Comparison of ENCODE assay signal across 8 mouse cellular contexts in genomic region chr7:44866276-44867009, GRCm38 (mm10). TPM values are rescaled to one million over a fixed set of nuclear protein-coding genes. Genes with fewer than 3 reads are reported as not detected.
DNase-seq lines count a peak whose midpoint lies in the region; ATAC-seq lines count a peak whose summit lies in the region.

No protein-coding gene starts in this region.

- WGBS in forebrain, embryonic 13.5 days, result 59% methylated on average over 15 of the region's 15 CpGs
- WGBS in limb, embryonic 13.5 days, result 58% methylated on average over 15 of the region's 15 CpGs
- 75% methylated on average over 15 of the region's 15 CpGs for WGBS in midbrain, embryonic 11.5 days

- H3K4me3 ChIP-seq in forebrain, embryonic 13.5 days, result peak overlapping the region; percentile 95
- peak overlapping the region; percentile 87 for H3K4me3 ChIP-seq in limb, embryonic 13.5 days
- H3K4me3 ChIP-seq in midbrain, embryonic 11.5 days (ENCODE audit: low read depth, low read length), result no peak overlapping the region

- peak overlapping the region; percentile 51 for H3K9ac ChIP-seq in forebrain, embryonic 13.5 days
- peak overlapping the region; percentile 53 for H3K9ac ChIP-seq in limb, embryonic 13.5 days
- no peak overlapping the region for H3K9ac ChIP-seq in midbrain, embryonic 11.5 days (ENCODE audit: low read length)

- H3K27ac ChIP-seq in forebrain, embryonic 13.5 days, result peak overlapping the region; percentile 31
- H3K27ac ChIP-seq in limb, embryonic 13.5 days, result peak overlapping the region; percentile 48
- H3K27ac ChIP-seq in midbrain, embryonic 11.5 days (ENCODE audit: low read depth, low read length), result no peak overlapping the region

- no peaks in the 10 kb centered on the region for H3K9me3 ChIP-seq in forebrain, embryonic 13.5 days (replicated peaks)
- H3K9me3 ChIP-seq in limb, embryonic 13.5 days, result no peaks in the 10 kb centered on the region
- no peaks in the 10 kb centered on the region for H3K9me3 ChIP-seq in midbrain, embryonic 11.5 days (ENCODE audit: control insufficient read depth, low read length)

- no peaks in the 10 kb centered on the region for H3K27me3 ChIP-seq in forebrain, embryonic 13.5 days
- H3K27me3 ChIP-seq in limb, embryonic 13.5 days, result no peaks in the 10 kb centered on the region
- H3K27me3 ChIP-seq in midbrain, embryonic 11.5 days (ENCODE audit: control insufficient read depth, insufficient read depth, low read length), result no peaks in the 10 kb centered on the region

- no peak for ATAC-seq in forebrain, embryonic 13.5 days
- ATAC-seq in limb, embryonic 13.5 days (ENCODE audit: low FRiP score, low read depth), result no peak
- ATAC-seq in midbrain, embryonic 11.5 days (ENCODE audit: low FRiP score), result no peak
- ATAC-seq in CD4-positive, CD25-positive, alpha-beta regulatory T cell, adult 4 months, result no peak

- H3K36me3 ChIP-seq in forebrain, embryonic 13.5 days (ENCODE audit: poor library complexity, severe bottlenecking), result peaks cover 56% of the 10 kb centered on the region
- H3K36me3 ChIP-seq in limb, embryonic 13.5 days, result peaks cover 64% of the 10 kb centered on the region
- peaks cover 26% of the 10 kb centered on the region for H3K36me3 ChIP-seq in midbrain, embryonic 11.5 days (ENCODE audit: control insufficient read depth, insufficient read depth, low read length)

- H3K4me2 ChIP-seq in forebrain, embryonic 13.5 days, result peak overlapping the region; percentile 94
- H3K4me2 ChIP-seq in limb, embryonic 13.5 days (replicated peaks), result peak overlapping the region; percentile 99
- H3K4me2 ChIP-seq in midbrain, embryonic 11.5 days, result no peak overlapping the region

- DNase-seq in ovary, adult 18-20 months (ENCODE audit: low spot score), result peak; percentile 80
- DNase-seq in ovary, postnatal 10 days (ENCODE audit: low spot score), result no peak
- peak; percentile 82 for DNase-seq in heart, postnatal 4 days
- DNase-seq in midbrain, embryonic 11.5 days (ENCODE audit: low spot score, missing footprints), result peak; percentile 78
- DNase-seq in embryo, embryonic 11 days, result no peak

- H3K4me1 ChIP-seq in forebrain, embryonic 13.5 days, result peaks cover 59% of the 10 kb centered on the region
- H3K4me1 ChIP-seq in limb, embryonic 13.5 days, result peaks cover 50% of the 10 kb centered on the region
- H3K4me1 ChIP-seq in midbrain, embryonic 11.5 days (ENCODE audit: control insufficient read depth, insufficient read depth, low read length), result peaks cover 28% of the 10 kb centered on the region

RNA-seq across cellular contexts. Expression of gene Ptov1, which starts 3.1 kb away (rescaled TPM):
- polyA plus RNA-seq in forebrain, embryonic 13.5 days (2015; fragmentation: Nextera tagmentation; extraction: Ambion mirVana), result 558 and 574 TPM in 2 replicates
- total RNA-seq in heart, postnatal 4 days (2021), result 100 to 1,000 TPM; 237 to 248 TPM
- polyA plus RNA-seq in limb, embryonic 13.5 days (2015; fragmentation: Nextera tagmentation; extraction: Ambion mirVana), result 502 and 514 TPM in 2 replicates
- 316 and 350 TPM in 2 replicates for polyA plus RNA-seq in midbrain, embryonic 11.5 days (2014; fragmentation: Nextera tagmentation; extraction: Ambion mirVana)
- 1 to 10 TPM; 1.1 to 3.9 TPM for polyA plus RNA-seq in CD4-positive, CD25-positive, alpha-beta regulatory T cell, adult 4 months (2017; shearing (Covaris generic))

RNA-seq across cellular contexts. Expression of gene Pnkp, which starts 9.5 kb away (rescaled TPM):
- 34.9 and 38.1 TPM in 2 replicates for polyA plus RNA-seq in forebrain, embryonic 13.5 days (2015; fragmentation: Nextera tagmentation; extraction: Ambion mirVana)
- 10 to 100 TPM; 19.6 to 19.9 TPM for total RNA-seq in heart, postnatal 4 days (2021)
- 33.1 and 33.9 TPM in 2 replicates for polyA plus RNA-seq in limb, embryonic 13.5 days (2015; fragmentation: Nextera tagmentation; extraction: Ambion mirVana)
- 26.1 and 28.6 TPM in 2 replicates for polyA plus RNA-seq in midbrain, embryonic 11.5 days (2014; fragmentation: Nextera tagmentation; extraction: Ambion mirVana)
- 10 to 100 TPM; 45.0 to 74.3 TPM for polyA plus RNA-seq in CD4-positive, CD25-positive, alpha-beta regulatory T cell, adult 4 months (2017; shearing (Covaris generic))

RNA-seq across cellular contexts. Expression of gene Tbc1d17, which starts 17.6 kb away (rescaled TPM):
- polyA plus RNA-seq in forebrain, embryonic 13.5 days (2015; fragmentation: Nextera tagmentation; extraction: Ambion mirVana), result 81.5 and 95.5 TPM in 2 replicates
- total RNA-seq in heart, postnatal 4 days (2021), result 10 to 100 TPM; 33.0 to 38.0 TPM
- 86.0 and 90.5 TPM in 2 replicates for polyA plus RNA-seq in limb, embryonic 13.5 days (2015; fragmentation: Nextera tagmentation; extraction: Ambion mirVana)
- polyA plus RNA-seq in midbrain, embryonic 11.5 days (2014; fragmentation: Nextera tagmentation; extraction: Ambion mirVana), result 63.4 and 69.4 TPM in 2 replicates
- 10 to 100 TPM; 64.8 to 85.3 TPM for polyA plus RNA-seq in CD4-positive, CD25-positive, alpha-beta regulatory T cell, adult 4 months (2017; shearing (Covaris generic))

RNA-seq across cellular contexts. Expression of gene Akt1s1, which starts 17.7 kb away (rescaled TPM):
- polyA plus RNA-seq in forebrain, embryonic 13.5 days (2015; fragmentation: Nextera tagmentation; extraction: Ambion mirVana), result 93.1 and 95.4 TPM in 2 replicates
- total RNA-seq in heart, postnatal 4 days (2021), result 10 to 100 TPM; 70.6 to 82.6 TPM
- polyA plus RNA-seq in limb, embryonic 13.5 days (2015; fragmentation: Nextera tagmentation; extraction: Ambion mirVana), result 112 and 122 TPM in 2 replicates
- 31.8 and 34.3 TPM in 2 replicates for polyA plus RNA-seq in midbrain, embryonic 11.5 days (2014; fragmentation: Nextera tagmentation; extraction: Ambion mirVana)
- 1 to 10 TPM; 1.2 to 3.1 TPM for polyA plus RNA-seq in CD4-positive, CD25-positive, alpha-beta regulatory T cell, adult 4 months (2017; shearing (Covaris generic))

RNA-seq across cellular contexts. Expression of gene Med25, which starts 26.1 kb away (rescaled TPM):
- polyA plus RNA-seq in forebrain, embryonic 13.5 days (2015; fragmentation: Nextera tagmentation; extraction: Ambion mirVana), result 145 and 165 TPM in 2 replicates
- total RNA-seq in heart, postnatal 4 days (2021), result 10 to 100 TPM; 74.6 to 76.3 TPM
- 118 and 119 TPM in 2 replicates for polyA plus RNA-seq in limb, embryonic 13.5 days (2015; fragmentation: Nextera tagmentation; extraction: Ambion mirVana)
- polyA plus RNA-seq in midbrain, embryonic 11.5 days (2014; fragmentation: Nextera tagmentation; extraction: Ambion mirVana), result 69.5 and 75.4 TPM in 2 replicates
- 10 to 100 TPM in 1 of 2 experiments, 1 to 10 TPM in 1; 9.1 to 10.9 TPM for polyA plus RNA-seq in CD4-positive, CD25-positive, alpha-beta regulatory T cell, adult 4 months (2017; shearing (Covaris generic))

Comparison
In these comparisons a context has a peak if more than half of its experiments do, and no peak if none do; other contexts are left out.
1. DNase-seq: peak in ovary, adult 18-20 months (single experiment), heart, postnatal 4 days (single experiment) and midbrain, embryonic 11.5 days (single experiment); none in ovary, postnatal 10 days (single experiment) and embryo, embryonic 11 days (single experiment).
2. RNA of gene Ptov1, which starts 3.1 kb away (polyA plus RNA-seq): 558 to 574 TPM in forebrain, embryonic 13.5 days, 502 to 514 TPM in limb, embryonic 13.5 days and 316 to 350 TPM in midbrain, embryonic 11.5 days; 1.1 to 3.9 TPM in CD4-positive, CD25-positive, alpha-beta regulatory T cell, adult 4 months; every median in the first group is over 10 times any median in the second.